Mouse (Mus musculus) cortical plate, adult 2 months (tissue): ENCODE measurements at regions not wholly inside any gene's neighbourhood (a gene's known extent, or its start where the extent isn't known, plus 50 kb on each side); places are given as distances from the start of the nearest gene placed in this dataset.

Experiments used
- CTCF ChIP-seq: fragments of 200-500 bp; IDR thresholded peaks from 2 replicates; pipeline ENCODE4 v1.5.1; 2011; ENCODE audit warnings: mild to moderate bottlenecking, control low read depth, low read length; ENCODE audit not compliant: insufficient read depth; ENCODE audit errors: extremely low read depth
- POLR2A ChIP-seq: fragments of 200-500 bp; IDR thresholded peaks from 2 replicates; pipeline ENCODE4 v1.6.1; 2011; ENCODE audit warnings: mild to moderate bottlenecking, low read length, control low read depth; ENCODE audit not compliant: insufficient read depth; ENCODE audit errors: extremely low read depth

DNA sequence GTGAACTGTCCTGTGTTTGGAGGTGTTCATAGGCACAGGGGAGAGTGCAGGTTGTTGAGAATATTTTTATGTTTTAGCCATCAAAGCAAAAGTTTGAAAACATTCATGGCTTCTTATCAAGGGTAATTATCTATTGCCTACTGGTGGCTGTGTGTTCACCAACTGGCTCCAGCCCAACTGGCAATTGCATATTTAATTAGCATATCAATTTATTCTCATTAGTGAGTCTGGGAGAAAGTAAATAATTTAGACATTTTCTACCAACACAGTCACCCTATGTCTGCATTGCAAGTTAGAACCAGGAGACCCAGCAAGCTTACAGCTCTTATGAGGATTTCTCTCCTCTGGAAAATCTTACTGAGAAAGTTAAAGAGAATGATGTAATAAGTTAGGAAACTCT is 561.0 kb downstream of the Dok5 start:
- TF ChIP-seq POLR2A (no peak), CTCF (no peak)
